In the genomic region with DNA sequence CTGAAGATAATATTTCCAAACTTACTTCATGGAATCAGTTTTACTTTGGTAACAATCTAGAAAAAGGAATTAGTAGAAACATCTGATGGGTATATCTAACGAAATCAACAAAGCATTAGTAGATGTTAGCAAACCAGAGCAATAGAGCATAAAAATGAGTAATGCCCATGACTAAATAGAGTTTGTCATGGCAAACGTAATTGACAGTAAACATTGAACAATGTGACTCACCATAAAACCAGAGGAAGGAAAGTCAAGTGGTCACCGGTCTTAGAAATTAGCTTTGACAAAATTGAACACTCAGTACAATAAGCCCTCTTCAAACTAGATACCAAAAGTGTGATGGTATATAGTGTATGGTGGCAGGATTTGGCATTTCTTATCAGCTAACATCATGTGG, we compare ENCODE assay signal across 23 mouse cellular contexts.
"Had no signal": no experiment of that assay in that cellular context is flagged by ENCODE, and none has a peak within 500 bp of the region (broad histone marks: within the 10 kb centered on the region; RNA-seq: fewer than 3 reads in every experiment).

No protein-coding gene starts in this region.

- DNase-seq: cerebellum, adult 9-11 months; cerebellum, postnatal 10 days; cerebellum, postnatal 14 days; cerebellum, postnatal 25 days; cerebellum, postnatal 36 days; embryo, embryonic 11 days; forebrain, postnatal 0 days; gastrocnemius, adult 2 months; gastrocnemius, postnatal 10 days; gastrocnemius, postnatal 14 days; gastrocnemius, postnatal 25 days; gastrocnemius, postnatal 36 days; heart, adult 11 months; heart, adult 18-20 months; heart, adult 2 months had no signal

- H3K27me3 ChIP-seq: embryonic facial prominence, embryonic 12.5 days; embryonic facial prominence, embryonic 13.5 days; embryonic facial prominence, embryonic 15.5 days; forebrain, embryonic 12.5 days; forebrain, embryonic 13.5 days; forebrain, embryonic 15.5 days had no signal

- ATAC-seq: forebrain, embryonic 13.5 days; forebrain, embryonic 14.5 days; forebrain, embryonic 15.5 days; forebrain, embryonic 16.5 days; forebrain, postnatal 0 days had no signal
